Mouse (Mus musculus): ENCODE measurements around the gene Snx8.

- TF ChIP-seq POLR2A (IDR thresholded peaks at IDR 0.05; ENCODE audit: borderline replicate concordance, low read depth, low read length): no peak
- no peak for TF ChIP-seq CTCF (IDR thresholded peaks at IDR 0.05; ENCODE audit: low read depth, low read length)
Measured at GRCm38 (mm10) chr5:140379299-140379698, 9.8 kb downstream of the Snx8 start.

Data from bone marrow macrophage, adult 2 months (primary cell).